7 mouse cellular contexts compared by ENCODE assay signal in genomic region chr12:71048117-71048516, GRCm38 (mm10). TPM values are rescaled to one million over a fixed set of nuclear protein-coding genes. Genes with fewer than 3 reads are reported as not detected.
DNase-seq lines count a peak whose midpoint lies in the region; ATAC-seq lines count a peak whose summit lies in the region.

No protein-coding gene starts in this region.

- peak; percentile 88 for ATAC-seq in embryonic facial prominence, embryonic 15.5 days (ENCODE audit: insufficient number of reproducible peaks, low FRiP score, low TSS enrichment, low read depth)
- peak; percentile 79 for ATAC-seq in limb, embryonic 12.5 days (ENCODE audit: insufficient number of reproducible peaks, insufficient read depth, low FRiP score, low TSS enrichment, low read depth)
- peak; percentile 94 for ATAC-seq in midbrain, embryonic 14.5 days (ENCODE audit: low FRiP score, low TSS enrichment)

- no peaks in the 10 kb centered on the region for H3K27me3 ChIP-seq in embryonic facial prominence, embryonic 15.5 days
- no peaks in the 10 kb centered on the region for H3K27me3 ChIP-seq in heart, embryonic 10.5 days (ENCODE audit: insufficient read depth, poor library complexity, severe bottlenecking)
- no peaks in the 10 kb centered on the region for H3K27me3 ChIP-seq in limb, embryonic 12.5 days
- no peaks in the 10 kb centered on the region for H3K27me3 ChIP-seq in midbrain, embryonic 14.5 days (ENCODE audit: control insufficient read depth, insufficient read depth, low read length)

- peak overlapping the region; percentile 80 for H3K27ac ChIP-seq in embryonic facial prominence, embryonic 15.5 days (replicated peaks)
- peak overlapping the region; percentile 45 for H3K27ac ChIP-seq in heart, embryonic 10.5 days
- H3K27ac ChIP-seq in limb, embryonic 12.5 days = peak overlapping the region; percentile 87
- peak overlapping the region; percentile 95 for H3K27ac ChIP-seq in midbrain, embryonic 14.5 days (replicated peaks; ENCODE audit: low read depth, low read length)

- 10% methylated on average over 7 of the region's 7 CpGs for WGBS in embryonic facial prominence, embryonic 15.5 days
- WGBS in heart, embryonic 10.5 days = 65% methylated on average over 7 of the region's 7 CpGs
- WGBS in limb, embryonic 12.5 days = 38% methylated on average over 7 of the region's 7 CpGs
- WGBS in midbrain, embryonic 14.5 days = 3% methylated on average over 7 of the region's 7 CpGs

- peak overlapping the region; percentile 45 for H3K4me2 ChIP-seq in embryonic facial prominence, embryonic 15.5 days (replicated peaks)
- H3K4me2 ChIP-seq in limb, embryonic 12.5 days = peak overlapping the region; percentile 29
- H3K4me2 ChIP-seq in midbrain, embryonic 14.5 days (ENCODE audit: low read length) = peak overlapping the region; percentile 78

- H3K9me3 ChIP-seq in embryonic facial prominence, embryonic 15.5 days (replicated peaks) = no peaks in the 10 kb centered on the region
- H3K9me3 ChIP-seq in heart, embryonic 10.5 days = no peaks in the 10 kb centered on the region
- H3K9me3 ChIP-seq in limb, embryonic 12.5 days = no peaks in the 10 kb centered on the region
- H3K9me3 ChIP-seq in midbrain, embryonic 14.5 days (ENCODE audit: control insufficient read depth, low read length) = no peaks in the 10 kb centered on the region

- DNase-seq in adrenal gland, postnatal 36 days = peak; percentile 95 to 96
- DNase-seq in heart, embryonic 10.5 days (ENCODE audit: low spot score) = peak; percentile 94
- peak; percentile 97 for DNase-seq in kidney, adult 9 months
- DNase-seq in midbrain, embryonic 14.5 days = peak; percentile 99
- peak; percentile 72 for DNase-seq in spleen, adult 12 weeks (ENCODE audit: low spot score)

- H3K9ac ChIP-seq in embryonic facial prominence, embryonic 15.5 days = no peak overlapping the region; the same call in 1 of the 2 replicates
- no peak overlapping the region for H3K9ac ChIP-seq in limb, embryonic 12.5 days (replicated peaks)
- peak overlapping the region; percentile 55 for H3K9ac ChIP-seq in midbrain, embryonic 14.5 days (replicated peaks; ENCODE audit: low read length)

- H3K4me1 ChIP-seq in embryonic facial prominence, embryonic 15.5 days = peaks cover 14% of the 10 kb centered on the region
- peaks cover 17% of the 10 kb centered on the region for H3K4me1 ChIP-seq in heart, embryonic 10.5 days
- H3K4me1 ChIP-seq in limb, embryonic 12.5 days (replicated peaks) = peaks cover 5% of the 10 kb centered on the region; the same call in 1 of the 2 replicates
- peaks cover 22% of the 10 kb centered on the region for H3K4me1 ChIP-seq in midbrain, embryonic 14.5 days (ENCODE audit: control insufficient read depth, insufficient read depth, low read length)

- peak overlapping the region; percentile 31 for H3K4me3 ChIP-seq in embryonic facial prominence, embryonic 15.5 days (replicated peaks)
- no peak overlapping the region for H3K4me3 ChIP-seq in heart, embryonic 10.5 days
- H3K4me3 ChIP-seq in limb, embryonic 12.5 days (replicated peaks) = no peak overlapping the region
- peak overlapping the region; percentile 43 for H3K4me3 ChIP-seq in midbrain, embryonic 14.5 days (replicated peaks; ENCODE audit: low read depth, low read length)

- H3K36me3 ChIP-seq in embryonic facial prominence, embryonic 15.5 days = peaks cover 20% of the 10 kb centered on the region
- H3K36me3 ChIP-seq in heart, embryonic 10.5 days = peaks cover 18% of the 10 kb centered on the region
- peaks cover 41% of the 10 kb centered on the region for H3K36me3 ChIP-seq in limb, embryonic 12.5 days
- peaks cover 8% of the 10 kb centered on the region; the same call in 1 of the 2 replicates for H3K36me3 ChIP-seq in midbrain, embryonic 14.5 days (ENCODE audit: control insufficient read depth, insufficient read depth, low read length)

RNA-seq across cellular contexts. Expression of gene Arid4a, which starts 32.3 kb away (rescaled TPM):
- 10 to 100 TPM; 21.2 to 22.3 TPM for total RNA-seq in adrenal gland, postnatal 36 days (2021)
- 39.6 and 43.8 TPM in 2 replicates for polyA plus RNA-seq in embryonic facial prominence, embryonic 15.5 days (2015; fragmentation: Nextera tagmentation; extraction: Ambion mirVana)
- 24.1 and 26.9 TPM in 2 replicates for polyA plus RNA-seq in heart, embryonic 10.5 days (2016; fragmentation: Nextera tagmentation; extraction: Ambion mirVana)
- 36.3 and 39.3 TPM in 2 replicates for polyA plus RNA-seq in limb, embryonic 12.5 days (2016; fragmentation: Nextera tagmentation; extraction: Ambion mirVana)
- 42.3 and 44.7 TPM in 2 replicates for polyA plus RNA-seq in midbrain, embryonic 14.5 days (2014; fragmentation: Nextera tagmentation; extraction: Ambion mirVana)

Comparison
In these comparisons a context has a peak if more than half of its experiments do, and no peak if none do; other contexts are left out.
1. H3K27ac ChIP-seq: peak in every context shown above with its lines; median percentile 95 in midbrain, embryonic 14.5 days; 87 in limb, embryonic 12.5 days; 80 in embryonic facial prominence, embryonic 15.5 days; 45 in heart, embryonic 10.5 days.
2. H3K4me3 ChIP-seq: peak in embryonic facial prominence, embryonic 15.5 days (single experiment) and midbrain, embryonic 14.5 days (single experiment); none in heart, embryonic 10.5 days (single experiment) and limb, embryonic 12.5 days (single experiment).
3. Peak in every context shown above with its lines, with median percentiles within 50 percentile points of each other: DNase-seq, ATAC-seq and H3K4me2 ChIP-seq.